Mouse (Mus musculus): ENCODE data around the gene Rgs8. TPM values are rescaled to one million over a fixed set of nuclear protein-coding genes. Genes with fewer than 3 reads are reported as not detected.

Gene Rgs8
- polyA plus RNA-seq, 1 experiment: under 0.01 TPM

DNA sequence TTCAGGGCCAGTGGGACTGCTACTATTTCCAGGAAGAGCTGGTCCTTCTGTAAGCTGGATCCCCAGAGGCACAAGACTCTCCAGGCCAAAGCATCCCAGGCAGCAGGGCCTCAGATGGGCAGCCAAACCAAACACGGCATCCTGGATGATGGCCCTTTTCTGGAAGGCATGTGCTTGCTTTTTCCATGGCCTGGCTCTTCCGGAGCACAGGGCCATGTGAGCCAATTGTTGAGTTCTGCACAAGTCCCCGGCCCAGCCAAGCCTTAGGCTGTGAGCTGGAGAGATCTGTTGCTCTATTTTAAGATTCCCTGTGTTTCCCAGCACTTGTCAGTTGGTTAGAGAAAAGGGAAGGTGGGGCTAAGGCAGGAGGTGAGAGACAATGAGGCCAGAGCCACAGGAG lies 77.8 kb downstream of the Rgs8 start:
- Histone ChIP-seq H3ac (ENCODE audit: control insufficient read depth, insufficient read length, low read depth) (no peak overlapping the region), H3K79me2 (ENCODE audit: control insufficient read depth, insufficient read depth) (no peaks in the 10 kb centered on the region), H3K4me3 (ENCODE audit: insufficient read depth, poor library complexity, severe bottlenecking) (no peak overlapping the region), H3K79me3 (ENCODE audit: low read depth) (no peaks in the 10 kb centered on the region), H3K36me3 (ENCODE audit: control insufficient read depth, insufficient read depth) (no peaks in the 10 kb centered on the region), H3K27me3 (ENCODE audit: control insufficient read depth, insufficient read depth, insufficient read length) (no peaks in the 10 kb centered on the region)
- TF ChIP-seq MAX (IDR thresholded peaks at IDR 0.05) (no peak), CTCF (IDR thresholded peaks at IDR 0.05; ENCODE audit: control insufficient read depth, insufficient read depth, insufficient read length) (no peak), FOSL1 (IDR thresholded peaks at IDR 0.05; ENCODE audit: insufficient read depth, low read length, poor library complexity, severe bottlenecking) (no peak)

DNA sequence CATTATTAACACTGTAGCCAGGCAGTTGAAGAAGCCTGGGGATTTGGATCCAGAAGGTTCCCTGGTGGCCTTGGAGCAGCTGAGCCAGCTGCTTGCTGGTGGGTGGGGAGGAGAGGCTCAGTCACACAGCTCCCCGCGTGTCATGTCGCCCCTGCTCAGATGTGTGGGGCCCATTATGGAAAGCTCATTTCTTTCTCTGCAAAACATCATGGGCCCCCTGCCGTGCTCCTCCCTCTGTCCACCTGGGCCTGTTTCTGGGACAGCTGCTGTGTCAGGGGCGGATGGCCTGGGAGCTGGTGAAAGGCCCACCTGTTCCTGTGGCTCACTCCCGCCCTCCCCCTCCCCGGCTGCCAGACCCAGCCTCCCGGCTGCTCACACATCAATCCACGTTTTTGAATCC lies 80.4 kb downstream of the Rgs8 start:
- Histone ChIP-seq H3K27me3 (ENCODE audit: control insufficient read depth, insufficient read depth, insufficient read length) (no peaks in the 10 kb centered on the region), H3K79me2 (ENCODE audit: control insufficient read depth, insufficient read depth) (no peaks in the 10 kb centered on the region), H3K79me3 (ENCODE audit: low read depth) (no peaks in the 10 kb centered on the region), H3ac (ENCODE audit: control insufficient read depth, insufficient read length, low read depth) (no peak overlapping the region), H3K36me3 (ENCODE audit: control insufficient read depth, insufficient read depth) (no peaks in the 10 kb centered on the region), H3K4me3 (ENCODE audit: insufficient read depth, poor library complexity, severe bottlenecking) (no peak overlapping the region)
- TF ChIP-seq MYOD1 (IDR thresholded peaks at IDR 0.05; ENCODE audit: control insufficient read depth, insufficient read length, low read depth): no peak
- no peak for TF ChIP-seq FOSL1 (IDR thresholded peaks at IDR 0.05; ENCODE audit: insufficient read depth, low read length, poor library complexity, severe bottlenecking)

DNA sequence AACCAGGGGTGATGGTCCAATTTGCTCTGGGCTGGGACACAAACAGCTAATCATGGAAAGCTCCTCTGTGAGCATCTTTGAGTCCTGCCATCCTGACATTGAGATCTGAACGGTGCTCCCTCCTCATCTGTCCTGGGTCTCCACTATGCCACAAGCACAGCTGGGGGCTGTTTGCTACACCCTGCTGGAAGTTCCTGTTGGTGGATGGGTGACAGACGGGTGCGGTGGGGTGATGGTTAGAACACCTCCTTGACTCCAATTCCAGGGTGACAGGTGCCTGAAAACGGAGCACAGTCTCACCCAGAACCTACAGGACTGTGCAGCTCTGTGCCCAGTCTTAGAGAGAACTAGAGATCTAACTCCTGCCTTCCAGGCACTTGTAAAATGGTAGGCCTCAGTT lies 82.0 kb downstream of the Rgs8 start:
- Histone ChIP-seq H3K36me3 (ENCODE audit: control insufficient read depth, insufficient read depth) (no peaks in the 10 kb centered on the region), H3K79me2 (ENCODE audit: control insufficient read depth, insufficient read depth) (no peaks in the 10 kb centered on the region), H3K79me3 (ENCODE audit: low read depth) (no peaks in the 10 kb centered on the region), H3ac (ENCODE audit: control insufficient read depth, insufficient read length, low read depth) (no peak overlapping the region), H3K27me3 (ENCODE audit: control insufficient read depth, insufficient read depth, insufficient read length) (no peaks in the 10 kb centered on the region), H3K4me3 (ENCODE audit: insufficient read depth, poor library complexity, severe bottlenecking) (no peak overlapping the region)
- no peak for TF ChIP-seq MAX (IDR thresholded peaks at IDR 0.05)
- TF ChIP-seq FOSL1 (IDR thresholded peaks at IDR 0.05; ENCODE audit: insufficient read depth, low read length, poor library complexity, severe bottlenecking): no peak
- TF ChIP-seq CEBPB (IDR thresholded peaks at IDR 0.05; ENCODE audit: low read depth): no peak
- no peak for TF ChIP-seq MYOD1 (IDR thresholded peaks at IDR 0.05; ENCODE audit: control insufficient read depth, insufficient read length, low read depth)
- TF ChIP-seq CTCF (IDR thresholded peaks at IDR 0.05; ENCODE audit: control insufficient read depth, insufficient read depth, insufficient read length): no peak
- no peak for TF ChIP-seq MYOG (IDR thresholded peaks at IDR 0.05; ENCODE audit: control insufficient read depth, extremely low read depth, insufficient read length)
- no peak for TF ChIP-seq USF1 (IDR thresholded peaks at IDR 0.05; ENCODE audit: low read depth)

DNA sequence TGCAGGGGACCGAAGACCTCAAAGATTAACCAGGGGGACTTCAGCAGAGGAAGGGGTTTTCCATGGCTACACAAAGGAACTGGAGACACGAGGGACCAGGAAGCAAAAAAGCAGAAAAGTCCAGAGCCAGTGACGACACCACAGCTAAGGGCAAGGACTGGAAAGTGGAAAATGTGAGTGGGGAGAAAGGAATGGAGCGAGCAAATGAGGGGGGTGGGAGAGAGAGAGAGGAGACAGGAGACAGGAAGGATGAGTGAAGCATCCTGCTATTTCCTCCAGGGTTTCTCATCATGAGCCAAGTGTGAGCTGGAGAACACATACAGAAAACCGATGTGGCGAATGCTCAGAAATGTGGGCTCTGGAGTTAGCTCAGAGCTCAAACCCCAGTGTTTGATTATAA lies 83.3 kb downstream of the Rgs8 start:
- Histone ChIP-seq H3K79me3 (ENCODE audit: low read depth) (no peaks in the 10 kb centered on the region), H3K4me3 (ENCODE audit: insufficient read depth, poor library complexity, severe bottlenecking) (no peak overlapping the region), H3K27me3 (ENCODE audit: control insufficient read depth, insufficient read depth, insufficient read length) (no peaks in the 10 kb centered on the region), H3K79me2 (ENCODE audit: control insufficient read depth, insufficient read depth) (no peaks in the 10 kb centered on the region), H3K36me3 (ENCODE audit: control insufficient read depth, insufficient read depth) (no peaks in the 10 kb centered on the region), H3ac (ENCODE audit: control insufficient read depth, insufficient read length, low read depth) (no peak overlapping the region)
- TF ChIP-seq CEBPB (IDR thresholded peaks at IDR 0.05; ENCODE audit: low read depth): no peak
- TF ChIP-seq CTCF (IDR thresholded peaks at IDR 0.05; ENCODE audit: control insufficient read depth, insufficient read depth, insufficient read length): no peak
- TF ChIP-seq USF1 (IDR thresholded peaks at IDR 0.05; ENCODE audit: low read depth): no peak
- TF ChIP-seq MYOG (IDR thresholded peaks at IDR 0.05; ENCODE audit: control insufficient read depth, extremely low read depth, insufficient read length): no peak
- TF ChIP-seq MYOD1 (IDR thresholded peaks at IDR 0.05; ENCODE audit: control insufficient read depth, insufficient read length, low read depth): no peak
- TF ChIP-seq MAX (IDR thresholded peaks at IDR 0.05): no peak
- no peak for TF ChIP-seq FOSL1 (IDR thresholded peaks at IDR 0.05; ENCODE audit: insufficient read depth, low read length, poor library complexity, severe bottlenecking)

DNA sequence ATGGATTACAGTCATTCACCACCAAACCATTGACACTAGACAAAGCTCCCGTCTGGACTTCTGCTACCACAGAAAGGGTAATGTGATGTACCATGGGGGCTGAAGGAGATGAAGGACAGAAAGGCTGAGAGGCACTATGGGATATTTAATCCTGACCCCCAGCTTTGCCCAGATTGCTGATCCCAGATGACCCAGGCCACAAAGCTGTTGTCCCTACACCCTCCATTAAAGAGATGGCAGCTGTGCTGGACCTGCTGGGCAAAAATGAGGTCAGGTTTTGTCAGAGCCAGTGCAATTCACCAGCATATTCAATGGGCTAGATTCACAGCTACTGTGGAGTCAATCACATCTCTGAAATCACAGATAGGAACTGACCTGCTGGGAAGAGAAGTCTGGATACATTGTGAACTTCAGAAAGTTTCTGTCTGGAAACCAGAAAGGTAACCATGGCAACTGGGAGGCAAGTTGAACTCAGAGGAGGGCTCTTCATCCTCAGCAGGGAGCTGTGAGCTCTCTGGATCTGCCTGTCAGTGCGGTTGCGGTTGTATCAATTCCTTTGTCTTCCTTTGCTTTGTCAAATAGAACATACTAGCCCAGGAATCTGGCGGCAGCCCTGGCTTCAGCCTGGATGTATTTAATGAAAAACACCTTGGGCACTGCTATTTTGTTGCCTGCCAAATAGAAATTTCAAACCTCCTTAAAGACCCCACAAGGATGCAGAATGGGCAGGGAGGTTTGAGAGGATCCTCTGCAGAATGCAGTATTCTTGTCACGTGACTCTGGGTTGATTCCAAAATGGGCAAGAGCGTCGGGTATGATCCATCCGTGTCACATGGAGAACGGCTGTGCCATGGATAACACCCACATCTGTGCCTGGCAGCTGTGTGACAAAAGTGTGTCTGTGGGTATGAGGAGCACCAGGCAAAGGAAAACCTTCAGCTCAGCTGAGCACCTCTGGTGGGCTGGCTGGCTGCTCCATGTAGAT lies 84.6 kb downstream of the Rgs8 start:
- Histone ChIP-seq H3K4me3 (ENCODE audit: insufficient read depth, poor library complexity, severe bottlenecking) (no peak overlapping the region), H3K79me2 (ENCODE audit: control insufficient read depth, insufficient read depth) (no peaks in the 10 kb centered on the region), H3K79me3 (ENCODE audit: low read depth) (no peaks in the 10 kb centered on the region), H3K27me3 (ENCODE audit: control insufficient read depth, insufficient read depth, insufficient read length) (no peaks in the 10 kb centered on the region), H3K36me3 (ENCODE audit: control insufficient read depth, insufficient read depth) (no peaks in the 10 kb centered on the region), H3ac (ENCODE audit: control insufficient read depth, insufficient read length, low read depth) (no peak overlapping the region)
- TF ChIP-seq MAX (IDR thresholded peaks at IDR 0.05): no peak
- TF ChIP-seq CEBPB (IDR thresholded peaks at IDR 0.05; ENCODE audit: low read depth): no peak
- no peak for TF ChIP-seq CTCF (IDR thresholded peaks at IDR 0.05; ENCODE audit: control insufficient read depth, insufficient read depth, insufficient read length)
- no peak for TF ChIP-seq MYOG (IDR thresholded peaks at IDR 0.05; ENCODE audit: control insufficient read depth, extremely low read depth, insufficient read length)
- no peak for TF ChIP-seq USF1 (IDR thresholded peaks at IDR 0.05; ENCODE audit: low read depth)
- TF ChIP-seq FOSL1 (IDR thresholded peaks at IDR 0.05; ENCODE audit: insufficient read depth, low read length, poor library complexity, severe bottlenecking): no peak
- no peak for TF ChIP-seq MYOD1 (IDR thresholded peaks at IDR 0.05; ENCODE audit: control insufficient read depth, insufficient read length, low read depth)

Measured in C2C12 (cell line).